Mouse (Mus musculus): ENCODE results near the gene Frem3. TPM values are rescaled to one million over a fixed set of nuclear protein-coding genes. Genes with fewer than 3 reads are reported as not detected.
"Not testable (repeated sequence)": the region's sequence is repeated elsewhere in the genome, so short reads cannot be mapped to it uniquely, and the experiment has no call there.

Frem3 gene
- polyA plus RNA-seq, 1 experiment from 2014 or later = 1.0 TPM

GRCm38 (mm10) chr8:80714461-80714860, 103.6 kb downstream of the Frem3 start:
- Histone ChIP-seq H3K9ac (ENCODE audit: low read length) (no peak overlapping the region), H3K4me1 (ENCODE audit: control insufficient read depth in 2 of 2, insufficient read depth in 2 of 2, low read length in 2 of 2) (no peaks in the 10 kb centered on the region), H3K9me3 (ENCODE audit: control insufficient read depth, low read length) (no peaks in the 10 kb centered on the region), H3K27ac (replicated peaks in 1 of 2; ENCODE audit: control insufficient read depth in 1 of 2, insufficient read depth in 1 of 2, low read depth in 2 of 2, low read length in 2 of 2) (no peak overlapping the region), H3K36me3 (ENCODE audit: control insufficient read depth, insufficient read depth, low read length) (peaks cover 83% of the 10 kb centered on the region), H3K27me3 (ENCODE audit: control insufficient read depth, insufficient read depth, low read length) (no peaks in the 10 kb centered on the region), H3K4me3 (ENCODE audit: control insufficient read depth in 1 of 2, insufficient read depth in 1 of 2, low read depth in 1 of 2, low read length in 2 of 2) (no peak overlapping the region), H3K4me2 (ENCODE audit: low read length) (no peak overlapping the region)
- ATAC-seq (ENCODE audit: insufficient number of reproducible peaks, insufficient read depth, low FRiP score, low read depth) = no peak
- 93% methylated on average over 1 of the region's 1 CpGs for WGBS

- Histone ChIP-seq H3K4me3 (ENCODE audit: control insufficient read depth in 1 of 2, insufficient read depth in 1 of 2, low read depth in 1 of 2, low read length in 2 of 2) (no peak overlapping the region), H3K27ac (replicated peaks in 1 of 2; ENCODE audit: control insufficient read depth in 1 of 2, insufficient read depth in 1 of 2, low read depth in 2 of 2, low read length in 2 of 2) (no peak overlapping the region), H3K27me3 (ENCODE audit: control insufficient read depth, insufficient read depth, low read length) (no peaks in the 10 kb centered on the region), H3K9me3 (ENCODE audit: control insufficient read depth, low read length) (no peaks in the 10 kb centered on the region), H3K4me2 (ENCODE audit: low read length) (no peak overlapping the region), H3K9ac (ENCODE audit: low read length) (no peak overlapping the region), H3K4me1 (ENCODE audit: control insufficient read depth in 2 of 2, insufficient read depth in 2 of 2, low read length in 2 of 2) (peaks cover 0 to under 1% of the 10 kb centered on the region in 2 experiments; a peak in 1 of 4 replicates), H3K36me3 (ENCODE audit: control insufficient read depth, insufficient read depth, low read length) (peaks cover 82% of the 10 kb centered on the region)
- no peak for ATAC-seq (ENCODE audit: insufficient number of reproducible peaks, insufficient read depth, low FRiP score, low read depth)
Measured at GRCm38 (mm10) chr8:80732326-80732725, 121.4 kb downstream of the Frem3 start.

GRCm38 (mm10) chr8:80738046-80738387, 127.1 kb downstream of the Frem3 start:
- H3K27me3 ChIP-seq (ENCODE audit: control insufficient read depth, insufficient read depth, low read length) = no peaks in the 10 kb centered on the region
- 0% methylated on average over 5 of the region's 5 CpGs for WGBS
- no peak for ATAC-seq (ENCODE audit: insufficient number of reproducible peaks, insufficient read depth, low FRiP score, low read depth)
- H3K27ac ChIP-seq (replicated peaks in 1 of 2; ENCODE audit: control insufficient read depth in 1 of 2, insufficient read depth in 1 of 2, low read depth in 2 of 2, low read length in 2 of 2) = peak overlapping the region; percentile 93 to 98
- H3K4me3 ChIP-seq (ENCODE audit: control insufficient read depth in 1 of 2, insufficient read depth in 1 of 2, low read depth in 1 of 2, low read length in 2 of 2) = peak overlapping the region; percentile 69 to 86
- peaks cover 31% of the 10 kb centered on the region for H3K36me3 ChIP-seq (ENCODE audit: control insufficient read depth, insufficient read depth, low read length)
- peak overlapping the region; percentile 88 for H3K9ac ChIP-seq (ENCODE audit: low read length)
- H3K4me1 ChIP-seq (ENCODE audit: control insufficient read depth in 2 of 2, insufficient read depth in 2 of 2, low read length in 2 of 2) = peaks cover 4 to 8% of the 10 kb centered on the region in 2 experiments; a peak in 3 of 4 replicates
- H3K4me2 ChIP-seq (ENCODE audit: low read length) = peak overlapping the region; percentile 96
- H3K9me3 ChIP-seq (ENCODE audit: control insufficient read depth, low read length) = no peaks in the 10 kb centered on the region

- Histone ChIP-seq H3K4me1 (ENCODE audit: control insufficient read depth in 2 of 2, insufficient read depth in 2 of 2, low read length in 2 of 2) (peaks cover 4 to 8% of the 10 kb centered on the region in 2 experiments; a peak in 3 of 4 replicates), H3K4me3 (ENCODE audit: control insufficient read depth in 1 of 2, insufficient read depth in 1 of 2, low read depth in 1 of 2, low read length in 2 of 2) (peak overlapping the region; percentile 69 to 86), H3K9me3 (ENCODE audit: control insufficient read depth, low read length) (no peaks in the 10 kb centered on the region), H3K36me3 (ENCODE audit: control insufficient read depth, insufficient read depth, low read length) (peaks cover 25% of the 10 kb centered on the region), H3K9ac (ENCODE audit: low read length) (peak overlapping the region; percentile 88), H3K4me2 (ENCODE audit: low read length) (peak overlapping the region; percentile 96), H3K27ac (replicated peaks in 1 of 2; ENCODE audit: control insufficient read depth in 1 of 2, insufficient read depth in 1 of 2, low read depth in 2 of 2, low read length in 2 of 2) (peak overlapping the region; percentile 93 to 98), H3K27me3 (ENCODE audit: control insufficient read depth, insufficient read depth, low read length) (no peaks in the 10 kb centered on the region)
- ATAC-seq (ENCODE audit: insufficient number of reproducible peaks, insufficient read depth, low FRiP score, low read depth) = peak; percentile 43
- WGBS = under 1% methylated on average over 55 of the region's 84 CpGs
Measured at GRCm38 (mm10) chr8:80738388-80739154, 127.7 kb downstream of the Frem3 start.

- under 1% methylated on average over 72 of the region's 91 CpGs for WGBS
- Histone ChIP-seq H3K36me3 (ENCODE audit: control insufficient read depth, insufficient read depth, low read length) (peaks cover 18% of the 10 kb centered on the region), H3K4me3 (ENCODE audit: control insufficient read depth in 1 of 2, insufficient read depth in 1 of 2, low read depth in 1 of 2, low read length in 2 of 2) (peak within 1 kb of the TSS; percentile 69 to 86)
Measured at GRCm38 (mm10) chr8:80739155-80739924, 128.5 kb downstream of the Frem3 start, which contains the start of gene Smarca5. TSS of gene Smarca5 (minus strand) at chr8:80739497.

GRCm38 (mm10) chr8:80739932-80740331, 129.1 kb downstream of the Frem3 start:
- 12% methylated on average over 14 of the region's 14 CpGs for WGBS
- Histone ChIP-seq H3K27ac (replicated peaks in 1 of 2; ENCODE audit: control insufficient read depth in 1 of 2, insufficient read depth in 1 of 2, low read depth in 2 of 2, low read length in 2 of 2) (peak overlapping the region; percentile 98), H3K9ac (ENCODE audit: low read length) (peak overlapping the region; percentile 79), H3K27me3 (ENCODE audit: control insufficient read depth, insufficient read depth, low read length) (no peaks in the 10 kb centered on the region), H3K4me2 (ENCODE audit: low read length) (peak overlapping the region; percentile 73), H3K4me3 (ENCODE audit: control insufficient read depth in 1 of 2, insufficient read depth in 1 of 2, low read depth in 1 of 2, low read length in 2 of 2) (peak overlapping the region; percentile 64 to 69), H3K9me3 (ENCODE audit: control insufficient read depth, low read length) (no peaks in the 10 kb centered on the region), H3K4me1 (ENCODE audit: control insufficient read depth in 2 of 2, insufficient read depth in 2 of 2, low read length in 2 of 2) (peaks cover 4 to 8% of the 10 kb centered on the region in 2 experiments; a peak in 3 of 4 replicates), H3K36me3 (ENCODE audit: control insufficient read depth, insufficient read depth, low read length) (peaks cover 12% of the 10 kb centered on the region)
- peak; percentile 32; the same call in 1 of the 2 replicates for ATAC-seq (ENCODE audit: insufficient number of reproducible peaks, insufficient read depth, low FRiP score, low read depth)

More at GRCm38 (mm10) chr8:80739155-80739924, 128.5 kb downstream of the Frem3 start, which contains the start of gene Smarca5:
- not testable (repeated sequence) for H3K27me3 ChIP-seq (ENCODE audit: control insufficient read depth, insufficient read depth, low read length); H3K9me3 ChIP-seq (ENCODE audit: control insufficient read depth, low read length); H3K4me1 ChIP-seq (ENCODE audit: control insufficient read depth in 2 of 2, insufficient read depth in 2 of 2, low read length in 2 of 2)
- Histone ChIP-seq H3K4me2 (ENCODE audit: low read length) (peak within 1 kb of the TSS; percentile 96), H3K27ac (replicated peaks in 1 of 2; ENCODE audit: control insufficient read depth in 1 of 2, insufficient read depth in 1 of 2, low read depth in 2 of 2, low read length in 2 of 2) (peak within 1 kb of the TSS; percentile 98), H3K9ac (ENCODE audit: low read length) (peak within 1 kb of the TSS; percentile 88)
- ATAC-seq (ENCODE audit: insufficient number of reproducible peaks, insufficient read depth, low FRiP score, low read depth) = peak; percentile 93

Measured in heart, embryonic 14.5 days (tissue).